Mouse (Mus musculus): ENCODE measurements at regions not wholly inside any gene's neighbourhood (a gene's known extent, or its start where the extent isn't known, plus 50 kb on each side); places are given as distances from the start of the nearest gene placed in this dataset.

DNA sequence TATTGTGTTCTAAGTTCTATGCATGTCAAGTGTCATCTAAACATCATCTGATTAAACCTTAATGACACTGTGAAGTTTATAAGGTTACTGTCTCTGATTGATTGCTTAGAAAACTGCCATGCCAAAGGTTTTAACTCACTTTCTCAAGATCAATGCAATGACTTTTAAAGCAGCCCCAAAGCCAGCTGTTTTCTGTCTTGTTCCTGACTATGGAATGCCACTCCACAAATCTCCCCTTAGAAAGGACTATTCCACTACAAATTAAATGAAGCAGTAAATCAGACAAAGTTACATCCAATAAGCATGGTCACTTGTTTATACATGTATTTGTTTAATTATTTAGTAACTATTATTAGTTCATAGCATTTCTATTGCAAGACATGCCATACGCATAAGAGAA lies 247.1 kb upstream of the Pappa start:
- no peak for DNase-seq

GRCm38 (mm10) chr4:64897935-64898334 lies 226.0 kb upstream of the Pappa start:
- DNase-seq: no peak

DNA sequence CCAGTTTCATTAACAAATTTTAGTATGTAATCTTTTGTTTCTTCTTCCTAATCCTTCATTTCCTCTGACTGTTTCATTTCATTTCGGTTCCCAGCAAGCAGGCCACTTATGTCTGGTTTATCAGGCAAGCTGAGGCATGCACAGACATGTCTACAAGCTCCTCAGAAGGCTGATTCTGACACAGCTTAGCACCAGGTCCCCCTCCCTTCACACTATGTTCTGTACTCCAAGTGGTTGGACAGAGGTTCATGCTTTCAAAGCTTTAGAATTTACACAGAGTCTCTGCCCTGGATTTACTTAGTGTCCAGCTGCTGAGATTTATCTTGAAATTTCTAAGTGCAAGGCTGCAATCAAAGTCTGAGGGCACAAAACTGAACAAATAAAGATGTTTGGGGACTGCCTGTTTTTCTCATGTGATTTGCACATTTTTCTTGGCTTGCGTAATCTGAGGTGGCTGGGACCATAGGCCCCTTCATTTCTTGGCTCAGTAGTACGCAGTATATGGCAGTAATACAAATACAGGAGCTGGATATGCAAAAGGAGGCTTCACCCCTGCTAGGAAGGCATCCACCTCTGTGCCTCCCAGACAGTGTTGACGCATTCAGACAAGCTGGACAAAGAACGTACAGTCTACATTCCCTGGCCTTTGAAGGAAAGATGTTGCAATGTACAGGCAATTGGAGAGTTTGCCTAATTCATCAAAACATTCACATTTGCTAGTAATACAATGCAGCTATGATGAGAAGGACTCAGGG lies 222.7 kb upstream of the Pappa start:
- DNase-seq: peak; percentile 5 to 48

- no peak for DNase-seq
Measured at GRCm38 (mm10) chr4:64923751-64924150, 200.2 kb upstream of the Pappa start.

- no peak for DNase-seq
Measured at GRCm38 (mm10) chr4:64928553-64928952, 195.4 kb upstream of the Pappa start.

DNA sequence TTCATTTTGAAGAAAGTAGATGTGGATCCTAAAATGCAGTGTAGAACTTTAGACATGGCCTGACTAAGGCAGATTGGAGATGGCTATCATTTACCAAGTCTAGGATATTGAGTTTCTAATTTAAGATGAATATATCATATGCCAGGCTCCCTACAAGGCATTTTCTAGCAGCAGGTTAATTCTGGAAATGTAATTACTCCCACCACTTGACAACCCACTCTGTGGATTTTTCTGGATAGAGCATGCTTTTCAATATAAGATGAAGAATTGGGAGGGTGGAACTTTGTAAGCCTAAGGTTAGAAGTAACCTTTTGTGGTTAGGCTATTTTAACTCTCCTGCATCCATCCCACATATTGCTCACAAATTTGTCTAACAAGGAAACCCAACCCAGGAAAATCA lies 178.4 kb upstream of the Pappa start:
- no peak for DNase-seq

DNA sequence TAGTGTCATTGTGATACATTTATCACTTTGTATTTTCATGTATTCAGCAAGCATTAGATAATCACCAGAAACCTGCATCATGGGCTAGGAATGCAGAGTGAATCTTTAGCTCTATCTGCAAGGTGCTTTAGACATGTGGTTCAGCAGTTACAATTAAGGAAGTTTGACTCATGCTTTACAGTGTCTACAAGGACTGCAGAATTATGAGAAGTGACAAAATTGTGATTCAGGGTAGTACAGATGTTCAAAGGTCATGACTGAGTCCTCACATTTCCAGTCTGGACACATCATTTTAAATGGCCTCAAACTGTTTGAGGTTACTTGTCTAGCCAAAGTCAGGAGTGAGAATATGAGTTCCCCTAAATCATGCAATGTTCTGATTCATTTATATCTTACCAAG lies 171.3 kb upstream of the Pappa start:
- no peak for DNase-seq

DNA sequence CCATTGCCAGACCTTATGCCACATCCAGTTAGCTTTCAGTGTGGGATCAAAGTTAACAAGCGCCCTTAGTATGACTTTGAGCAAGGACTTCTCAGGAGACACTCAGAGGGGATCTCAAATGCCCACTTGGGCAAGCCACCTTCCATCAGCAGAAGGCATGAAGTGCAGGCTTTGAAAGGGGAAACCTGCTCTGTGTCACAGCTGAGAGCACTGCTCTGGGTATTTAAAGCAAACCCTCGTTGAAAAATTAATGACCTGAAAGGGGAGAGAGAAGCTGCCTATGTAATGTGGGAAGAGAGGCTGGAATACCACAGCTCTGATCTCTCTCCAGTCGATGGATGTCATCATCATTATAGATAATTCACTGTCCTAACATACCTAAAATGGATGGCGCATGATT lies 165.1 kb upstream of the Pappa start:
- no peak for DNase-seq

- DNase-seq: no peak
Measured at GRCm38 (mm10) chr4:64961796-64962195, 162.2 kb upstream of the Pappa start.

Measured in lung, postnatal 4 days (tissue).